Mouse (Mus musculus): ENCODE measurements around the gene Zfp385b.
A peak's percentile ranks its signal among the peaks of the same experiment; 100 is the strongest.
"Not testable (repeated sequence)": the region's sequence is repeated elsewhere in the genome, so short reads cannot be mapped to it uniquely, and the experiment has no call there.

Zfp385b gene

DNA sequence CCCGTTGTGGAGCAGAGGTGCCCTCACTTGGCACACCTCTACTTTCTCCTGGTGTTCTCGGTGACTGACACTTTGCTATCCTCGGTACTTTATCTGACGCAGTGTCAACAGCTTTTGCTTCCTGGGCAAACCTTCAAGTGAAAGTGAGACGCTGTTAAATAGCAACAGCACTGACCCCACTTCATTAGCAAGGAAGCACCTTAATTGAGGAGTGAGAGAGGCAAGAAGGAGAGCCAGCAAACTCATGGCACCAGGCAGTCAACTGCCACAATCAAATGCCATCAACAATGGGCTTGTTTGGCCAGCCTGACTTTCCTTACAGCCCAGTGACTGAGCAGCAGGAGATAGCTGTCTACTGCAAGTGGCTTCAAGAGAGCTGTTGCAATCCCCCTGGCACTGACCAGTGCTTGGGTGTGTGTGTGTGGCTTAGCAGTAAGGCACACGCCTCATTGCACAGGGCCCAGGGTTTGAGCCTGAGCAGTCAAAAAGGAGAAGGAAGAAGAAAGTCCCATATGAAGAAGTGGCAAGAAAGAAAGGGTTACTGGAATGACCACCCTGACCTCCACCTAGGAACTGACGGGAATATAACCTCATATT is 365.0 kb downstream of the Zfp385b start:
- no peak for DNase-seq

DNA sequence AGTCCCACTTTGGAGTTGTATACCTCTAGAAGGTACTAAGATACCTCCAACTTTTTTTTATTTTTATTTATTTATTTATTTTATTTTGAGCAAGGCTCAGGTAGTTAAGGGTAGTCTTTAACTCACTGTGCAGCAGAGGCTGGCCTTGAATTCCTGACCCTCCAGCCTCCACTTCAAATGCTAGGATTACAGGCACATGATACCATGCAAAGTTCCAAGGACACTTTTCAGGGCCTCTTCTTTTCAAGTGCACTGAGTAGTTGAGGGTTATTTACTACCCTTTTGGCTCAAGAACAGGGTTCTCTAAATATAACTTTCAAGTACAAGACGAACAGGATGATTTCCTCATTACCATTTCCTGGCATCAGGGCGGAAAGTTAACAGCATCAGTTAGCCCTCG is 365.7 kb downstream of the Zfp385b start:
- DNase-seq: no peak

DNA sequence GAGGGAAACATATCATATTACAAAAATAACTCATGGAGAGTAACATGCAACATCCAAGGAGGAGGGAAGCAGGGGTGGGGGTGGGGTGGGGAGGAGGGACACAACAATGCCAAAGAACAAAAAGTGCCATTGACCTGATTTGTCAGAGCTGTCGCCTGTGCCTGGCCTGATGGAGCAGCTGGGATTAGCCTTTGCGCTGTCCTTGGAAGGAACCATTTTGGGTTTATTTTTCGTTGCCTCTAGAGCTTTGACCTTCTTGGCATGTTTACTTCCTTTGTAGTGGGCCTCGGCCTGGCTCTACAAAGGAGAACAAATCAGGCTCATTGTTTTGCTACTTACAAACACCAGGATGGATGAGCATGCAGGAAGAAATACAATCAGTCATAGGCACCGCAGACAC is 369.4 kb downstream of the Zfp385b start:
- not testable (repeated sequence) for DNase-seq

- DNase-seq: no peak
Measured at GRCm38 (mm10) chr2:77448951-77449480, 370.4 kb downstream of the Zfp385b start.

DNA sequence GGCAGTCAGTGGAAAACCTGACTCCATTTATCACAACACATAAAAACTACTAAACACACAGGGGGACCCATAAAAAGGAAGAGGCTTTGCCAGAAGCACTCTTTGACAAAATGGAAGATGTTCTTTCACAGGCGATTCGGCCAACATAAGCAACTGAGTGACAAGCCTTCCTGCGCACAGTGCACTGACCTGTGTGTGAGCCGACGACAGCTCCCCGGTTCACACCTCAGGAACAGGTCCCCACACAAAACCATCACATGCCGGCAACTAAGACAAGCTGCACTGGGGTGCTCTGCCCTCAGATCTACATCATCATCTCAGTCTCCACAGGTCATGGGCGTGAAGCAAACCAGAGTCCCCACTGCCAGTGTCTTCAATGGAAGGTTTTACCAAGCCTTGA is 375.2 kb downstream of the Zfp385b start:
- no peak for DNase-seq

DNA sequence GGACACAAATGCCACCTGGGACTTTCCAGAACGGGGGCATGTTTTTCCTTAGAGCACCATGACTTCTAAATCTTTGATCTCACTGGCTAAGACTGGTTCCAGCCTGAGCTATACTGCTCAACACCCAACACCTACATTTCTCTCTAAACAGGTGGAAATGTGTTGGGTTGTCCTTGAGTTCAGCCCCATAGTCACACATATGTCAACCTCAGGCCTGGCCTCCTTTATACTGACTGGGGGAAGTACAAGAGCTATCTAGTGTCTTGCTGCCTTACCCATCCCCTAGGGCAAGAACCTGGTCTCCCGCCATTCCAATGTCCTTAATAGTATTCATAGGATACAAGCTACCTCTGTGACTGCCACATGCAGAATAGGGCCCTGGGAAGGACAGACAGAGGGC is 378.8 kb downstream of the Zfp385b start:
- DNase-seq: no peak

DNA sequence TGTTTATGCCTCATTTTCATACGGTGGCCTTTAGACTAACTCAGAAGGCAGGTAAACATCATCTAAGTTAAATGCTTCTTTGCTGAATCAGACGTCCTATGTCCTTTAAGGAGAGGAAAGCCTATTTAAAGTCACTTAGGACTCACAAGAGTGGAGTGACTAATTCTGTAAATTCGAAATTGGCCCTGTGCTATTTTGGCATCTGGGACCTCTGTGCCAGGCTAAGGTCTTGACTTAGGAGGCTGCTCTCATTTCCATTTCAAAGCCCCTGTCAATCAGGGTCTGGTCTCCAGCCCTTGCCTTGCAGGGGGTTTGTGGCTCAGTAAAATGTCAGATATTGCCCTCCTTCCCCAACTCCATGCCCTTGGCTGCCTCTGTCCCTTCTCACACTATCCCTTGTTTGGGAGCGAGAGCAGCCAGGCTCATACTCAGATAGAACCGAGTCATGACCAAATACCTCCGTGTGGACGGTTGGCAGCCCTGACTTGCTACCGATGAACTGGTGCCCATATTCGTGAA is 383.1 kb downstream of the Zfp385b start:
- DNase-seq: no peak

GRCm38 (mm10) chr2:77419476-77419875 is 400.0 kb downstream of the Zfp385b start:
- DNase-seq: no peak

DNA sequence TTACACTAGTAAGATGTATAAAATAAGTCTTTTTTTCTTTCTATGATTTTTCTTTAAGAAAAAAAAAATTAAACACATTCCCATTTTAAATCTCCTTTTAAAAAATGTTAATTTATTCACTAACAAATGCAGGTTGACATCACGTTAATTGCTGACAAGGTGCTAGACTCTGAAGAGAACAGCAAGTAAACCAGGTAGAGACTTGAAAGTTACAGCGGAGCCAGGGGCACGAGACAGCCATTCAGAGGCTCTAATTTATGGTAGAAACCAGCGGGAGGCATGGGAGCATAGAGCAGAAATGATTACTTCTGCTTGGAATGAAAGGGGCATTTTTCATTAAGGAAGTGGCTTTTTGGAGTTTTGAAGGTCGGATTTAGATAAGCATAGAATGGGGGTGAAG is 401.4 kb downstream of the Zfp385b start:
- no peak for DNase-seq

GRCm38 (mm10) chr2:77412171-77412570 is 407.3 kb downstream of the Zfp385b start:
- no peak for DNase-seq

DNA sequence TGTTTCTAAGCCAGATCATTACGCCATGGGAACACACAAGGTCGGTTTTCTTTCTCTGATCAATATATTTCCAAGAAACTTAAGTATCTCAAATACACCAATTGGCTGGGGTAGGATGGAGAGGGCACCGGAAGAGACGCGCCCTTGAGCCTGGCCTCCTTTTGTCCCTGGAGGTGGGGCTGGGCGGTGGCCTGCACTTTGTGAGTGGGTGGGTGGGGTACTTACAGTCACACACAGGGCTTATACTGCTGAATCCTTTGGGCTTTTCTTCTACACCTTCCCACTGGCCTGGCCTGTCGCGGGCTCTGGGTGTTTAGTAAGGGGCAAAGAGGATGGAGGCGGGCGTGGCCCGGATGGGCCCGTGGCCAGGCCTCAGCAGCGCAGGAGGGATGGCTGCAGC is 407.8 kb downstream of the Zfp385b start:
- no peak for DNase-seq

- no peak for DNase-seq
Measured at GRCm38 (mm10) chr2:77409521-77410135, 409.8 kb downstream of the Zfp385b start.

DNA sequence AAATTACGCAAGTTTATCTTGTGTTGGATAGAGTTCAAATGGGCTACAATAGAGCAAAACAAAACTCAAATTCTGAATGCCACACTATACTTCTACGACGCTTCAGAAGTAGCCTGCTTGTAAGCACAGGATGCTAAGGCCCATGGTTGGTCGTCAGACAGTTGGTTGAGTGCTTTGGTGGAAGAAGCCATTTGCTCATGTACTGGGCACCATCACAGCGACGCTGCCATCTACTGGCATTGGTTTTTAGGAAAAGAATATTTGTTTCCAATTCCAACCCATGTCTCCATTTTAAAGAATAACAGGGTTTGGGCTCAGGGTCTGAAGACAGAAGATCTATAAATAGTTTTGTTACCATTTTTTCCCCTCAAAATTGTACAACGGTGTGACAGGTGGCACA is 410.5 kb downstream of the Zfp385b start:
- DNase-seq: no peak

GRCm38 (mm10) chr2:77402329-77402728 is 417.1 kb downstream of the Zfp385b start:
- no peak for DNase-seq

GRCm38 (mm10) chr2:77401438-77402235 is 417.8 kb downstream of the Zfp385b start:
- DNase-seq: no peak

DNA sequence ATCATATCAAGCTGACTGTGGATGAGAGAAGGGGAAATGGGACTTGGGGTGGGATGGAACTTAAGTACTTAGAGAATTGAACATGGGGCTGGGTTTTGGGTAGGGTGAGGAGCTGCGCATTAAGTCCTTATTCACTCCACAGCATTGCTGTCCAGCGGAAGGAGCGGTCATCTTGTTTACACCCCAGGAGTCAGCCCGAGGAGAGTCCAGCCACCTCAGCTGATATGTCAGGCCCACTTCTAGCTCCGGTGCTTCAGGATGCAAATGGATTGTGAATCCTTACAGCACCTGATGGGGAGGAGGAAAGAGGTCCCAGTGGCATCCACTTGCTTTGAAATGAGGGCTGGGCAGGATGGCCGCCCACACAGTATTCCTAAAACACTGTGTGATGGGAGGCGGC is 425.6 kb downstream of the Zfp385b start:
- DNase-seq: no peak

- no peak for DNase-seq
Measured at GRCm38 (mm10) chr2:77388186-77388585, 431.3 kb downstream of the Zfp385b start.

- DNase-seq: peak; percentile 55
Measured at GRCm38 (mm10) chr2:77386515-77386914, 432.9 kb downstream of the Zfp385b start.

DNA sequence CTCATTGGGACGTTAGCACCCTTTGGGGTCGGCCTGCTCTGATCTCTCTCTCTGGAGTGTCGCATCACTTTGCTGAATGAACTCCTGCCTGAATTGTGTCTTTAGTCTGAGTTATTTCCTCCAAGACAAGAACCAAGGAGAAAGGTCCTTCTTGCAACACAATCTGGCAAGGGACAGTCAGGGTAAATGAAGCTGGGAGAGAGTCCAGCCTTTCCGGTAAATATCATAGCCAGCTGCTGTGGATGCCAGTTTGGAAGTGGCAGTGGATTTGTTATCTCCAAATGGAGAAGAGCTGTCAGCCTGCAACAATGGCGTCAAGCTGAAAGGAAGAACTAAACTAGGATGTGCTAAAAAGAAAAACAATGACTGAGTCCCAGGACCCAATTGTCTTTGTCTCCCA is 436.7 kb downstream of the Zfp385b start:
- no peak for DNase-seq

DNA sequence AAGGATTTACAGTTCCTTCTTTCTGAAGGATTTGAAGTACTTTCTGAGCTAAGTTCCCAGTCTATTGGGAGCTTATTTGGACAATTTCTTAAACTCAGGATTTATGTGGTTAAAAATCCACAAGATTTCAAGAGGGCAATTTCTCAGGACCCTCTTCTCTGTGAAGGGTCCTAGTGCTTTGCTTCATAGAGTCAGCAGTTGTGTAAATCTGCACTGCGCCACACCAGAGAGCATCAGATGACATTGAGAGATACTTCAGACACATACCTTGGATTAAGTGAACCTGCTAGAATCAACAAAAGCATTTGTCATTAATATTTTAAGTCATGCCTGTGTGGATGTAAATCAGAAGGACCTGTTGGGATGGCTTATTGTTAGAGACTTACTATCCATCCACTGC is 439.5 kb downstream of the Zfp385b start:
- no peak for DNase-seq

- DNase-seq: no peak
Measured at GRCm38 (mm10) chr2:77379332-77379731, 440.1 kb downstream of the Zfp385b start.

GRCm38 (mm10) chr2:77376823-77377222 is 442.6 kb downstream of the Zfp385b start:
- DNase-seq: no peak

DNA sequence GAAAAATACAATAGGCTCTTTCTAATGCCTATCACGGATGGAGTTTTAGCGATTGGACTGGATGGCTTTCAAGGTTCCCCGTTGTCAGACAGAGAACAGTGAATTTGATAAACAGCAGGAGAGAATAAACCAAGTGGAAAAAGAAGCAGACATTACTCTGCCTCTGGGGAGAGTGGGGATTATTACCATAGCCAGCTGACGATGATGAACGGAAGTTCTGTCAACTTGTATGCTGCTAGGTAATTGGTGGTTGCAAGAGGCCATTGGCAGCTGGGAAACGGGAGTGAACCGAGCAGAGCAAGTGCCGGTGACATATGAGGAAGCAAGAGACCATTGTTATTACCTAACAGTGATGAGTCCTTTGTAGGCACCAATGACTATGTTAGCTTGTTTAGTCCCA is 444.3 kb downstream of the Zfp385b start:
- no peak for DNase-seq

DNA sequence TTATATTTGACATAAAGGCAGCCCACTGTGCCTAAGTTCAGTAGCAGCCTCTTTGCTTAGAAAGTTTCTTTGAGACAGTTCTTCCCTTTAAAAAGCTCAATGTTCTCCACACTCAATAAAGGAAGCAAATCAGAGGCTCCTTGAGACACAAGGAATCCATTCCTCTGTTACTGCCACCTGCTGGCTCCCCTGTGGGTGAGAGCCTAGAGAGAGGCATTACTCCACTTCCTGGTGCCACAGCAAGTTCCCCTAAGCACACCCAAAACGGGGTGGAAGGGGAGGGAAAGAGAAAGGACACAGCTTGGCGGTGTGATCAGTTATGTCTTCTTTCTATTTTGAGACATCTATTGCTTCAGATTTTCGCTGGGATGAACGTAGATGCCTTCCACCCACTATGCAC is 450.3 kb downstream of the Zfp385b start:
- DNase-seq: no peak
